Mouse (Mus musculus) lung, postnatal 36 days (tissue): ENCODE results near the gene Map3k14.
A peak's percentile ranks its signal among the peaks of the same experiment; 100 is the strongest.
"Not testable (repeated sequence)": the region's sequence is repeated elsewhere in the genome, so short reads cannot be mapped to it uniquely, and the experiment has no call there.

Experiments used
- DNase-seq: peaks from one replicate; pipeline ENCODE4 v3.0.0; 2022; ENCODE audit warnings: mixed read lengths

Gene Map3k14

DNA sequence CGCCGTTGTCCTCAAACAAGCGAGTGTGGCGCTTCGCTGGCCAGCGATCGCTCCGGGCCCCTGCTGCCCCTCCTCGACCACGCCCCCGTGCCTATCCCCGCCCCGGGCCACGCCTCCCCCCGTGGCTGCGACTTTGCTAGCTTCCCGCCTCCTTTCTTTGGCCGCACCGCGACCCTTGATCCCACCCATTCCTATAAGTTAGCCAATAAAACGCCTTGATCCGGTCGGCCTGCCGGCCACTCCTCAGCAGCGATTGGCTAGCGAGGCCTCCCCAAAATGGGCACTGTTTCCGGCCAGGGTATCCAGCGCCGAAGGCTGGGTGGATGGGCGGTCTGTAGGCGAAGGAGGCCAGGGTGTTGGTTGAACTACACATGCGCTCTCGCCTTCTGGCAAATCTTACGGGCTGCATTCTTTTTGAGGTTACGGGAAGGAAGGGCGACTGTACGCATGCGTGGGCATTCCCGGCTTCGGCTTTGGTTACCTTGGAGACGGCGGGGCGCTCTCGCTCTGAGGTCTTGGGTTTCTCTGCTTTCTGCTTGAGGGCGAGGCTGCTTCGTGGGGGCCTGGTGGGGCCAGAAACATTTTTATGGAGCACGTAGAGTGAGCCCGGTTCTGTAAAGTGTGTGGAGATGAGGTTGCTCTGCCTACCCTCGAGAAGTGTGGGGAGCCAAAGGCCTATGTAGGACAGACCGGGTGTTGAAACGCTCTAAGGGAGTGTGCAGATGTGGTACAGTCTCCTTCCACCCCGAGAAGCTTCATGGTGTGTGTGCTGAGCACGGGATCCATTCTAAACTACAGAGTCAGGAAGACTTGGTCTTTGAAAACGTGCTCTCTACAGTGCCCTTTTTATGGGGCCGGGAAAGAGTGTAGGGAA is at the start of gene Map3k14:
Gene Map3k14, minus strand, starts transcription at position 127 of the 874 bp plus-strand sequence.
- peak; percentile 99 for DNase-seq

DNA sequence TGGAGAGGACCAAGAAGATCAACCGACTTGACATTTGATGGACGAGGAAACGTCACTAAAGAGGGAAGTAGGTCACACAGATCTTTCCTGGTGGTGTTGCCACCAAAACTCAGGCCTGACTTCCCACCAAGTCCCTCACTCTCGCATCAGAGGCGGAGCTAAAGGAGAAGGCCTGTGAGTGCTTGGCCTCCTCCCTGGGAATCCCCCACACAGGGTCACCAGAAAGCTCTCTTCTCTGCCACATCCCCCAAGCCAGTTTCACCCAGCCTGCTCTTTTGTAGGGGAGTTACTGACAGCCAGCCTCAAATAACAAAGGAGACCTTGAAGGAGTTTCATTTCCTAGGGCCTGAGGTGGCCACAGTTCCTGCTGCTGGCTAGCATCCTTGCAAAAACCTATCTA is 48.1 kb upstream of the Map3k14 start:
- DNase-seq: no peak

DNA sequence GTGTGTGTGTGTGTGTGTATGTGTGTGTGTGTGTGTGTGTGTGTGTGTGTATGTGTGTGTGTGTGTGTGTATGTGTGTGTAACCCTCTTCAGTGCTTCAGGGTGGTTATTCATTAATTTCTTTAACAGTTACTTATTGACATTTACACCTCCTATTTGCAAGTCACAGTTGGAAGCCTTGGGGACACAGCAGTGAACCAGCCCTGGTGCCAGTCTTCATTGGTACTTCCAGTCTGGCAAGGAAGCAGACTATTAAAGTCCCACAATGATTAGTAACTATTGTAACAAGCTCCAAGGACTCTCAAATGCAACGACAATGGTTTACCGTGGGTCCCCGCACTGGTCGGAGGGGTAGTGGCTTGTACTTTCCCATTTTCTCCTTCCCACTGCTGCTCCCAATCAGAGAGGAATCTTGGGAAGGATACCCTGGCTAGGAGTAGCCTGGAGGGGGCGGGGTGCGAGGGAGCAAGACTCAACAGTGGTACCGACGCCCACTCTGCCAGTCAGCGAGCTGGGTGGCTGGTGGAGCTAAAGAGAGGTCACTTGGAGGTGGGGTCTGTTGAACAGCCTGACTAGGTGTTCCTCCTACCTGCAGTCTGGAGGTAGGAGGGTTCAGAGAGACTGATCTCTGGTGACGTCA is 47.6 kb upstream of the Map3k14 start:
- no peak for DNase-seq

DNA sequence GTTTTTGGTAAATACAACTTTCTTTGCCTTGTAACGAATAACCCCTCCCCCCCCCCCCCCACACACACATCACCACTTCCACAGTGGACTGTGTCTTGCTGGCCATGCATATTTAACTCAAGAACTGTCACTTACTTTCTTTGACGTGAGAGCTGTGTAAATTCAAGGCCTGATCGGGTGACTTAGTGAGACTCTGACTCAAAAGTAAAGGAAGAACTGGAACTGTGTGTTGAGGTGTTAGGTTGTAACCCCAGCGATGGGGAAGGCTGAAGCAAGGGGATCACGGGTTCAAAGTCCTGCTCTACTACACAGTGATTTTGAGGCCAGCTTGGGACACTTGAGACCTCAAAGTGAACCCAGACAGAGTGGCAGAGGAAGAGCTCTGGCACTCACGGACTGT is 46.3 kb upstream of the Map3k14 start:
- DNase-seq: no peak

DNA sequence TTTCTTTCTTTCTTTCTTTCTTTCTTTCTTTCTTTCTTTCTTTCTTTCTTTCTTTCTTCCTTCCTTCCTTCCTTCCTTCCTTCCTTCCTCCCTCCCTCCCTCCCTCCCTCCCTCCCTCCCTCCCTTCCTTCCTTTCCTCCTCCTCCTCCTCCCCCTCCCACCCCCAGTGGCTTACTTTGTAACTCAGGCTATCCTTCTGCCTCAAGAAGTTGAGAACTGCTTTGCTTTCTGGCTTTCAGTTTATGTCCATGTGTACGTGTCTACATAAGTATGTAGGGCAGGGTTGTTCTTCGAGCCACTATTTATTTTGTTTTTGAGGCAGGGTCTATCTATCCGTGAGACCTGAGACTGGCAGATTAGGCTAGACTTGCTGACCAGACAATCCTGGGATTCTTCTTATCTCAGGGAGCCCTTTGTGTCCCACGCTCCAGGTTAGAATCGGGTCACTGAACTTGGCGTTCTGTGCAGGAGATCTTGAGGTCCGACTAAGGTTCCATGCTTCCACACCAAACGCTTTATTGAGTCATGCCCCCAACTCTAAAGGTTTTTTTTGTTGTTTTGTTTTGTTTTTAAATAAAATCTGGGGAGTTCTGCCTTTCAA is 45.5 kb upstream of the Map3k14 start:
- DNase-seq: no peak

DNA sequence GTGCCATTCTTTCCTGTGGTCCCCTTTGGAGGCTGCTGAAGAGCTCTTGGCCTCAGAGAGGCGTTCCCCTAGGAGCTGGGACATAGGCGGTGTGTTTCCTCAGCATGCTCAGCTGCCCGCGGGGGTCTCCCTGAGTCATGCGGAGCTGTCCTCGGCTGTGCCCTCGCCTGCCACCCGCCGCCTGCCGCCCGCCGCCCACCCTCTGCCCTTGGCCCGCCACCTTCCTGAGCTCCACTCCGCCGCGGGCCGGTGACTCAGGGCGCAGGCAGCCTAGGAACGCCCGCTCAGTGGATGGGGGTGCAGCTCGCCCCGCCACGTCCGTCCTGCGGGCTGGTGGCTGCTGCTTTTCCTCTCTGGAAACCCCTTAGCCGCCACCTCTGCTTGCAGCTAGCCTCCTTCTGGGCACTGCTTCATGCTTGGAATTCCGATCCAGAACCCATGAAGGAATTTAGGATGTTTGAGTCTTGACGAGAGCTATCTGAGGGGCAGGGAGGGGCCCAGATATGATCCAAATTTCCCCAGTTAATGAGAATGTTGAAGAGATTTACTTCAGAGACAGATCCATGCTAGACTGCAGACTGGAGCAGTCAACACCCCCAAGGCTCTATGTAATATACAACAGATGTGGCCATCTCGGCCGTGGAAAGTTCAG is 44.8 kb upstream of the Map3k14 start:
- DNase-seq: peak; percentile 68

DNA sequence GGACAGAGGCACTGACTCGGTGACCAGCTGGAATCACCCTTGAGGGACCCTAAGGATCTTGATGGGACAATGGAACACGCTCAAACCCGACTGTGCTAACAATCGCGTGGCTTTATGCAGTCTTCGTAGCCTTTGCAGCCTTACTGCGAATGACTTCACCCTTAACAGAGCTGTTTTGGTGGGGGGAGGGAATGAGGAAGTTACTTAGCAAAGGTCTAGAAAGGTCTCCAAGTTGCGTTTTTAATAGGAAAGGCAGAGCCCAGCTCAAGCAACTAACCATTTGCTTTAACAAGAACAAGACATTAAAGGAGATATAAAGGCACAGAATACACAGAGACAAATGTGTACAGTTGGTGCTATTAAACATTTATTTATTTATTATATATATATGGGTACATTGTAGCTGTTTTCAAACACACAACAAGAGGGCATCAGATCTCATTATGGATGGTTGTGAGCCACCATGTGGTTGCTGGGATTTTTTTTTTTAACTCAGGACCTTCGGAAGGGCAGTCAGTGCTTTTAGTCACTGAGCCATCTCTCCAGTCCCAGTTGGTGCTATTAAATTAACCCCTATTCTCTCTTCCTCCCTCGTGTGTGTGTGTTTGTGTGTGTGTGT is 42.8 kb upstream of the Map3k14 start:
- no peak for DNase-seq

DNA sequence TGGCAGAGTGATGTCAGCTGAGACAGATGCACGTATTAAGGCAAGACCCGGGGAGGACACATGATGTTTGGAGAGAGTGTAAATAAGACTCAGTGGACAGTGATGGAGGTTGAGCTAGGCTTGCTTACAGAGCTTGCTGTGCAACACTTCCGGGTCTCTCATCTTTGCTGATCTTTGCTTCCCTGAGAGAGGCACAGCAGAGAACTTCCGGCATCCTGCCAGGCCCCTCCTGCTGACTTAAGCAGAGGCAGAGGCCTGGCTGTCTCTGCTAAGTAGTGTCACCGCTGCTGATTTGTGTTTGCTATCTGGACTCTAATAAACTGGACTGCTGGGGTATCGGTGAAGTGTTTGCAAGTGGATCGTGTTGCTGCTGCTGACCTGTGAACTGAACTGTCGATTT is 40.6 kb upstream of the Map3k14 start:
- DNase-seq: peak; percentile 79

DNA sequence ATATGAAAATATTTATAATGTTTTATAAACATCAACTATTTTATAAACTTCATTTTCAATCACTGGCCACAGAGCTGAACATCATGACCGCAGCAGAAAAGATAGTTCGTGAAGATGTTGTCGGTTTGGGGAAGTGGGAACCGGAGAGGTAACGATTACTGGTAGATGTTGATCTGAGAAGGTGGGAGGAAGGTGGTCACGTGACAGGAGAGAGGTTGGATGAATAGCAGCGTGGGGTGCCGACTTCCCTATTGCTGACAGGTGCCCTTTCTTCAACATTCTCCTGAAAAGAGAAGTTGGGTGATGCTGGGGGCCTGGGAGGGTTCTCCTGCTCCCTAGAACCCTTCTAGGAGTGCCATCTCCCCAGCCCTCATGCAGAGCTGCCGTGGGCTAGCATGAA is 37.3 kb upstream of the Map3k14 start:
- peak; percentile 23 for DNase-seq

DNA sequence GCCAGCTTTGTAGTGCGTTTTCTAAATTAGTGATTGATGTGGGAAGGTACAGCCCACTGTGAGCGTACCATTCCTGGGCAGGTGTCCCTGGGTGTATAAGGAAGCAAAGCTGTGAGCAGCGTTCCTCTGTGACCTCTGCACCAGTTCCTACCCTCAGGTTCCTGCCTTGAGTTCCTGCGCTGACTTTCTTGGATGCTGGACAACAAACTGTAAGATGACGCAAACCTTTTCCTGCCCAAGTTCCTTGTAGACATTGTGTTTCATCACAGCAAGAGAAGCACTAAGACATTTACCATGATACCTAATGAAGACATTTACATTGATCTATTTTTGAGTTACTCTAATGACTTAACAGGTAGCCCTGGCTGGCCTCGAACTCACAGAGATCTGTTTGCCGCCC is 27.5 kb upstream of the Map3k14 start:
- DNase-seq: no peak

DNA sequence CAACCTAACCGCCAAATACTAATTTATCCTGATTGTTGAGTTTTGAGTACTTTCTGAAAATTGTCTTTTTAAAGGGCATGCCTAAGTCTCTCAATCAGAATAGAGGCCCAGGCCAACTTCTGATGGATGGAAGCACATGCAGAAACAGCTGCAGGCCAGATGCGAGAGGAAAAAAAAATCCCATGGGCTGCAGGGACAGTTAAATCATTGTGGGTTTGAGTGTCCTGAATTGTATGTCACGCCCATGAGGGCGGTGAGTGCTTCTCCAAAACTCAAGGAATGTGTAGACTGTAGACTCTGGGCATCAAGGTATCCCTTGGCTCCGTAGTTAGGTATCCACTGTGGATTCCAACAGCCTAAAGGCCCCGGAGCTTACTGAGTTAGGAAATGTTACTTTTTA is 26.8 kb upstream of the Map3k14 start:
- no peak for DNase-seq

DNA sequence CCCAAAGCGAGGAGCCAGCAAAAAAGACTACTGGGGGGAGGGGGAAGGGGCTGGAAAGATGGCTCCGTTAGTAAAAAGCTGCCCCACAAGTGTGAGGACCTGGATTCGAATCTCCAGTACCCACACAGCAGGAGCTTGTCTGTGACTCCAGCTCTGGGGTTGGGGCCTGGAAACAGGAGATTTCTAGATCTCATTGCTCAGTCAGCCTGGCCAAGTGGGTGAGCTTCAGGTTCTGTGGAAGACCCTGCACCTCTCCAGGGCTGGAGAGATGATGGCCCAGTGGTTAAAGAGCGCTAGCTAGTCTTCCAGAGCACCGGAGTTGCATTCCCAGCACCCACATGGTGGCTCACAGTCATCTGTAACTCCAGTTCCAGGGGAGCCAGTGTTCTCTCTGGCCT is 25.6 kb upstream of the Map3k14 start:
- DNase-seq: no peak

DNA sequence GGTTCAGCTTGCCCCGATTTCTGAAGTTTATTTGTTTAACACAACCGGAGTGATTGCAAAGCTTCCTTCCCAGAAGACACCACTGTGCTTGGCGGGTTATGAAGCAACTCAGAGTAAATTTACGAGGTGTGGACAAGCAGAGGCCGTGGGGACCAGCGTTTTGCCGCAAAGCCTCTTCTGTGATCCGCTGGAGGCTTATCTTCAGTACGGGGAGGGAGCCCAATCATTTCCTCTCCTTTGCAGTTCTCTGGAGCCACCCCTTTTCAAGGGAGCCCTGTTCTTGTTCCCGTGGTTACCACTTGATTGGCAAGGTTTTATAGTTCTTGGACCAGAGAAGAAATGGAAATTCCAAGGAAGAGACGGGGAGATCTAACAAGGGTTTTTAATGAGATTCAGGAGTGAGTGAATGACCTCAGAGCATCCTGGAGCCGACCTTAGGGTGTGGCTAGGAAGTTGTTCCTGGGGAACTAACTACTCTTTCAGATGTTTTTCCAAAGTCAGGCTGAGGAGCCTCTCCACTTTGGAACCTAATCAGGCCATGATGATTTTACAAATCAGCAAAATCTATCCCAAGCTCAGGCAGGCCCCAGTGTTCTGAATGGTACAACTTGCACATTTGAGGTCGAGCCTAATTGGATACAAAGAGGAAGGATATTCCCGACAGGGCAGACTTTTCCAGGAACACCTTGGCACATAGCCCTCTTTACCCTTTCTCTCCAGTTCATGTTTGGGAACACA is 25.0 kb upstream of the Map3k14 start:
- DNase-seq: peak; percentile 68

DNA sequence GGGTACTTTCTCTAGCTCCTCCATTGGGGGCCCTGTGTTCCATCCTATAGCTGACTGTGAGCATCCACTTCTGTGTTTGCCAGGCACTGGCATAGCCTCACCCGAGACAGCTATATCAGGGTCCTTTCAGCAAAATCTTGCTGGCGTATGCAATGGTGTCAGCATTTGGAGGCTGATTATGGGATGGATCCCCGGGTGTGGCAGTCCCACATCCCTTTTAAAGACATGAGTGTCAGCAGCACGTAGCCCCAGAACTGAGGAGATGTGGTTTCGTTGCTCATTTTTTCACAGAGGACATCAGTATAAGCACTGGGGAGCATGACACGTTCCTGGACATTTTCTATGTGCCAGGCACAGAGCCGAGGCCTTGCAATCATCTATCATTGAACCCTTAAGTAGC is 23.6 kb upstream of the Map3k14 start:
- not testable (repeated sequence) for DNase-seq

DNA sequence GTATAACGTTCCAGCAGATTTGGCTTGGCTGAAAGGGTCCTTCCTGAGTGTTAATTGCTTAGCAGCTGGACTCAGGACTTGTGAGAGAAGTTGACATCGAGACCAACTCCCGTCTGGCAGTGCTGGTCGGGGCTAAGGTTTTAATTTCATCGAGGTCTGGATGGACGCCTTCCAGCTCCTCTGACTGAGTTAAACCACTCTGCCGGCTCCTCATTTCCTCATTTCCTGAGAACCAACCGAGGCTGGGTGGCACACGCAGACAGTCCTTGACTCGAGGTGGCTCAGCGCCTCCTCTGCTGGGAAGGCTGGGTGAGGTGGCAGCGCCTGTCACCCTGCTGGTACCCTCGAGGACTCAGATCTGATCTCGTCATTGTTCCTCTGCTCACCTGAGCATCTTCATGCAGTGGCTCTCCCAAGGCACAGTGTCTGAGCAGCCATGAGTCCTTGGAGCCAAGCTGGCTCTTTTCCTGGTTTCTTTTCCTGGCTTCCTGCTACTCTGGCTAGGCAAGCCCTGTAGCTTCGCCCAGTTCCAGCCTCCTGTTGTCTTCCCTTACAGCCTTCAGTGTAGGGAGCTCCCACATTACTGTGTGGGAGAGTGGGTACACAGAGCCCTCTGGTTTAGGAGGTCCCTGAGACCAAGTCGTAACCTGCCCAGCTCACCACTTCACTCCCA is 21.2 kb upstream of the Map3k14 start:
- DNase-seq: peak; percentile 37

DNA sequence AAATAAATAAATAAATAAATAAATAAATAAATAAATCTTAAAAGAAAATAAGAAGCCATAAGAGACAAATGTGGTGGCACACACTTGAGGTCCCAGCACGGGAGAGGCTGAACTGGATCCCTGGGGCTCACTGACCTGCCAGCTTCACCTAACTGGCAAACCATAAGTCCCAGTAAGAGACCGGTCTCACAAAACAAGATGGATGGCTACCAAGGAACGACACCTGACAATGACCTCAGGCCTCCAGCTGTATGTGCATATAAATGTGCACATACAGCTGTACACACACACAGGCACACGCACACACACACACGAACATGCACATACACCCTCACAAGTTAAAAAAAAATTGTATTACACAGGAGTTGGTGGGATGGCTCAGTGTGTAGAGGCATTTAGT is 19.6 kb upstream of the Map3k14 start:
- DNase-seq: no peak

DNA sequence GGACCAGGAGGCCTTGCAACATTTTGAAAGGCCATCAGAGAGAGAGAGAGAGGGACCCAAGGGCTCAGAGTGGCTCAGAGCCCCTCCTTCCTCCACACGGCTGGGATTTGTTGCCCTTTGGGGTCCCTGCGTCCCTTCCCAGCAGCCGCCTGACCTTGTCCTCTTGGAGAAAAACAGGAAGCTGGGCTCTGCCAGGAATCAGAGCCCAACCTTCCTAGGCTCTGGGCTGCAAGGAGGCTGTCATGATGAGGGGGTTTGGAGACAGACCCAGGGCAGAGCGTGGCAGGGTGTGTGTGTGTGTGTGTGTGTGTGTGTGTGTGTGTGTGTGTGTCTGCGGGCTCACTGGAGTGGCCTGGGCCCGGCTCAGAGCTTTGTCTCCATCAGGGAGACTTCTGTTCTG is 18.7 kb upstream of the Map3k14 start:
- DNase-seq: peak; percentile 75

DNA sequence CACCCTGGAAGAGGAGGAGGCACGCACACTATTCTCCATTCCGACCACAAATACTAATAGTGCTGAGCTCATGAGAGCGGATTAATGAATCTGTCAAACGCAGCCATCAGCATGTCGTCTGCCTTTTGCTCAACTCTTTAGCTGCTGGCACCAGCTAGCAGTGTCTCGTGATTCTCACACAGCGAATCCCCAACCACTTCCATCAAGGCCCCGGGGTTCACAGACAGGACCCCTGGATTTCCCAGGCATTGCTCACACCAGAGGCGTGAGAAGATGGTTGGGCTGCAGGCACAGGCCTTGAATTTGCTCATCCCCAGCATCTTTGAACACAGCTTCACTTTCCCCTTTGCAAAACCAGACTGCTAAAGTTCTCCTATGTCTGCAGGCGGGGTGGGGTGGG is 18.0 kb upstream of the Map3k14 start:
- no peak for DNase-seq

DNA sequence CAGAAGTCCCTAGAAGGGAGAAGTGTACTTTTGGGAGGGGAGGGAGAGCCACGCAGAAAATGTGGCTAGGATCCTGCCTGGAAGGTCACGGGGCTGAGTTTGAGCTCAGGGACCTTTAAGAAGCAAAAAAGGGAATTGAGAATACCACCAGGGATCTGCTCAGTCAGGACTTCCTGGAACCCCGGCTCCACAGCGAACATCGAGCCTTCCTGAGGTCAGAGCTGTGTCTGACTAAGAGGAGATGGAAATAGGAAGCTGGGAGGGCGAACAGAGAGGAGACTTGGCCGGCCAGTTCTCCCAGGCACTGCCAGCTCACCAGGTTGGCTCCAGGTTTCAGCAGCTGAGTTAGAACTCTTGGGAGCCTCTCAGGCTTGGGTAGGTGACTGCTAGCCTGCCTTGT is 14.5 kb upstream of the Map3k14 start:
- DNase-seq: peak; percentile 51

DNA sequence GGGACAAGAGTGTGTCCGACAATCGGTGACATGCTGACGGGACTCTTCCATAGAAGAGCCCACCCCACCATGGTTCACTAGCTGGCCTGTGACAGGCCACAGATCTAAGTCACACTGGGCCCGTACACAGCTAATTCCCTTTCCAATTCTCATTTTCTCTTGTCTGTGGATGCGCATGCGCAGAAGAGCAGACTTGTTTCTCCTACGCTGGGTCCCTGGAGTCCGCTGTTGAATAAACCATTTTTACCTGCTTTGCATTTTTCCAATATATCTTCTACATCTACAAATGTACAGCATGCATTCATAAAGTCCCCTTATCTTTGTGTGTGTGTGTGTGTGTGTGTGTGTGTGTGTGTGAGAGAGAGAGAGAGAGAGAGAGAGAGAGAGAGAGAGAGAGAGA is 9.2 kb upstream of the Map3k14 start:
- no peak for DNase-seq

DNA sequence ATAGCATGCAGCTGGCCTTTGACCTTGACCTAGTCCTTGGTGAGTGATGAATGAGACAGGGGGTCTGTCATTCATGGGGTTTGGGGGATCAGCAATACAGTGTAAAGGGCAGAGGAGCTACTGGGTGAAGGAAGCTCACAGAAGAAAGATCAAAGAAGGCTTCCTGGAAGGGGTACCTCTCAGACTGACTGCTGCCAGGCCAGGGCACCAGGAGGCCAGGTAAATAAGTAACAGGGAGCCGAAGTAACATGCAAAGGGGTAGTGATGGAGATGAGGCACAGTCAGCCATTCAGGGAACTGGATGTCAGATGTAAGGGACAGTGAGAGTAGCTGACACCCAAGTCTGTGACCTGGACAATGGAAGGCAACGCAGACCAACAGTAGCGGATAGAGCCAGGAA is 5.6 kb upstream of the Map3k14 start:
- no peak for DNase-seq

DNA sequence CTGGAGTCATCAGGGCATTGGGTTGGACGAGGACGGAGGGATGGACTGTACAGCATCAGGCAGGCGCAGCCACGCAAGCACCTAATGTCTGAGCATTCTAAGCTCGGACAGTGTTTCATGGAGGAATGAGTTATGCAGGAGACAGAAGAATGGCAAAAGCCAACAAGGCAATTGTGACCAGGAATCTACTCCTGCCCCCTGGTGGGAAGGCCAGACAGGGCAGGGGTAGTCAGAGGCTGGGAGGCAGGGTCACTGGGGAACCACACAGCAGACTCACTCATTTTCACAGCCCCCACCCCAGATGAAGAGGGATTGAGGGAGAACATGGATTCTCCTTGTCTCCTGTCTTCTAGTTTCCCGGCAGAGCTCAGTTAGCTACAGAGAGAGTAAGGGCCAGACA is 4.7 kb upstream of the Map3k14 start:
- peak; percentile 77 for DNase-seq
